In the genomic region with DNA sequence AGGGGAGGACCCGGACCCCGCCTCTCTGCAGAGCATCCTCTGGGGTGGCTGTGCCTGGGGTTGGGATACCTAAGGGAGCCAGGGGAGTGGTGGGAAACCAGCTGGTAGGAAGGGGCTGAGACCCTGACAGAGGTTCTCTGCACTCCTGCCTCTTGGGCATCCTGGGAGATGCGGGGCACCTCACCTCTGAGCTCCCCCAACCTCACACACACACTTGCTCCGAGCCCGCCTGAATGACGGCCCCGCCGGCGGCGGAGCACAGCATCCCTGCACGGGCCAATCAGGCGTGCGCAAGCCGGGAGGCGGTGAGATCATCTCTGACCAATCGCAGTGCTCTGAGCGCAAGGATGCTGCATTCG, we compare ENCODE assay signal across 9 mouse cellular contexts. TPM values are rescaled to one million over a fixed set of nuclear protein-coding genes. Genes with fewer than 3 reads are reported as not detected.
DNase-seq lines count a peak whose midpoint lies in the region; ATAC-seq and TF ChIP-seq lines count a peak whose summit lies in the region.
"Had no signal": no experiment of that assay in that cellular context is flagged by ENCODE, and none has a peak within 500 bp of the region (broad histone marks: within the 10 kb centered on the region; RNA-seq: fewer than 3 reads in every experiment).

No protein-coding gene starts in this region.

- DNase-seq in heart, embryonic 10.5 days (ENCODE audit: low spot score) = no peak
- DNase-seq in heart, postnatal 25 days (ENCODE audit: low spot score) = no peak
- DNase-seq in cerebellum, postnatal 25 days = peak; percentile 94 to 96
- DNase-seq in heart, postnatal 0 days (ENCODE audit: low spot score) = no peak
- peak; percentile 88 to 89 for DNase-seq in left cerebral cortex, postnatal 14 days (ENCODE audit: low spot score in 2 of 2)
- DNase-seq in adrenal gland, adult 2 months = no peak
- no peak for DNase-seq in kidney, adult 18-20 months

- peaks cover 34% of the 10 kb centered on the region for H3K36me3 ChIP-seq in heart, embryonic 10.5 days
- H3K36me3 ChIP-seq in heart, postnatal 0 days (replicated peaks; ENCODE audit: control insufficient read depth, insufficient read depth, low read length) = peaks cover 19% of the 10 kb centered on the region

- 8% methylated on average over 18 of the region's 18 CpGs for WGBS in heart, embryonic 10.5 days
- 34% methylated on average over 18 of the region's 18 CpGs for WGBS in heart, postnatal 0 days
- WGBS in olfactory bulb, adult 2 months = 13% methylated on average over 18 of the region's 18 CpGs

- peaks cover 27% of the 10 kb centered on the region for H3K4me1 ChIP-seq in heart, embryonic 10.5 days
- peaks cover 8% of the 10 kb centered on the region; the same call in 1 of the 2 replicates for H3K4me1 ChIP-seq in heart, postnatal 0 days (ENCODE audit: control insufficient read depth, insufficient read depth)
- H3K4me1 ChIP-seq in olfactory bulb, adult 2 months (ENCODE audit: control insufficient read depth, insufficient read depth, low read length) = peaks cover 14% of the 10 kb centered on the region

- peak; percentile 24; the same call in 1 of the 2 replicates for ATAC-seq in heart, postnatal 0 days (ENCODE audit: insufficient read depth, low read depth)

- peak overlapping the region; percentile 82; the same call in 1 of the 2 replicates for H3K27ac ChIP-seq in heart, embryonic 10.5 days
- no peak overlapping the region for H3K27ac ChIP-seq in heart, postnatal 0 days (ENCODE audit: low read depth)
- no peak overlapping the region for H3K27ac ChIP-seq in olfactory bulb, adult 2 months (ENCODE audit: insufficient read depth, low read depth, low read length)

- TF ChIP-seq POLR2A in olfactory bulb, adult 2 months (IDR thresholded peaks at IDR 0.05; ENCODE audit: insufficient read depth, low read depth, low read length) = peak; percentile 63; the same call in 1 of the 2 replicates

- no peaks in the 10 kb centered on the region for H3K9me3 ChIP-seq in heart, embryonic 10.5 days
- no peaks in the 10 kb centered on the region for H3K9me3 ChIP-seq in heart, postnatal 0 days (replicated peaks; ENCODE audit: control insufficient read depth, low read length)

- H3K4me2 ChIP-seq in heart, postnatal 0 days (ENCODE audit: low read depth, low read length) = peak overlapping the region; percentile 66; the same call in 1 of the 2 replicates

- intact Hi-C loops in heart, postnatal 25 days (cut with DNase I) = no loop called here
- intact Hi-C loops in left cerebral cortex, postnatal 14 days (cut with DNase I) = no loop called here

- no peak for TF ChIP-seq CTCF in heart, postnatal 0 days (IDR thresholded peaks at IDR 0.05; ENCODE audit: low read depth)
- TF ChIP-seq CTCF in olfactory bulb, adult 2 months (IDR thresholded peaks at IDR 0.05; ENCODE audit: insufficient read depth, low read depth, low read length) = no peak

- H3K4me3 ChIP-seq in heart, embryonic 10.5 days = peak overlapping the region; percentile 64
- H3K4me3 ChIP-seq in heart, postnatal 0 days (ENCODE audit: low read depth, low read length) = no peak overlapping the region
- H3K4me3 ChIP-seq in olfactory bulb, adult 2 months (ENCODE audit: insufficient read depth, low read depth, low read length) = peak overlapping the region; percentile 68

- TF ChIP-seq EP300 in heart, postnatal 0 days (IDR thresholded peaks at IDR 0.05; ENCODE audit: low read depth) = no peak

- H3K9ac ChIP-seq in heart, postnatal 0 days (replicated peaks; ENCODE audit: low read depth, low read length) = no peak overlapping the region

- peaks cover 70% of the 10 kb centered on the region for H3K27me3 ChIP-seq in heart, embryonic 10.5 days (ENCODE audit: insufficient read depth, poor library complexity, severe bottlenecking)
- H3K27me3 ChIP-seq in heart, postnatal 0 days (ENCODE audit: control insufficient read depth, insufficient read depth, low read length) = peaks cover 20% of the 10 kb centered on the region

RNA-seq across cellular contexts. Expression of a gene that starts 1.3 kb away (rescaled TPM):
- 0.28 TPM in 1 of 2 replicates, not detected in the other for polyA plus RNA-seq in heart, embryonic 10.5 days (2016; fragmentation: Nextera tagmentation; extraction: Ambion mirVana)
- not detected for total RNA-seq in heart, postnatal 25 days (2021)
- not detected in 2 replicates for total RNA-seq in heart, postnatal 0 days (2014; rRNA removed; ENCODE audit: low replicate concordance)
- 0.15 TPM in 1 of 2 replicates, not detected in the other for polyA plus RNA-seq in heart, postnatal 0 days (2015; fragmentation: Nextera tagmentation; extraction: Ambion mirVana)
- total RNA-seq in left cerebral cortex, postnatal 14 days (2021) = 1 to 10 TPM; 2.2 to 3.8 TPM
- polyA plus RNA-seq in olfactory bulb, adult 2 months (2012; ENCODE audit: insufficient read depth, insufficient read length, low replicate concordance, missing spikeins) = not detected in 2 replicates
- not detected for total RNA-seq in adrenal gland, adult 2 months (2021)
- not detected in 2 replicates for polyA plus RNA-seq in adrenal gland, adult 2 months (2012; rRNA removed)
- polyA plus RNA-seq: C2C12 had no signal

RNA-seq across cellular contexts. Expression of a gene that starts 14.9 kb away (rescaled TPM):
- 46.2 and 57.2 TPM in 2 replicates for polyA plus RNA-seq in heart, embryonic 10.5 days (2016; fragmentation: Nextera tagmentation; extraction: Ambion mirVana)
- 1 to 10 TPM; 8.1 to 8.3 TPM for total RNA-seq in heart, postnatal 25 days (2021)
- total RNA-seq in heart, postnatal 0 days (2014; rRNA removed; ENCODE audit: low replicate concordance) = 34.6 and 65.3 TPM in 2 replicates
- polyA plus RNA-seq in heart, postnatal 0 days (2015; fragmentation: Nextera tagmentation; extraction: Ambion mirVana) = 27.5 and 28.5 TPM in 2 replicates
- 10 to 100 TPM; 27.6 to 30.4 TPM for total RNA-seq in left cerebral cortex, postnatal 14 days (2021)
- polyA plus RNA-seq in olfactory bulb, adult 2 months (2012; ENCODE audit: insufficient read depth, insufficient read length, low replicate concordance, missing spikeins) = not detected in 2 replicates
- total RNA-seq in adrenal gland, adult 2 months (2021) = 10 to 100 TPM; 18.7 to 26.5 TPM
- polyA plus RNA-seq in adrenal gland, adult 2 months (2012; rRNA removed) = 70.6 and 74.0 TPM in 2 replicates

RNA-seq across cellular contexts. Expression of a gene that starts 21.3 kb away (rescaled TPM):
- 34.8 and 35.4 TPM in 2 replicates for polyA plus RNA-seq in heart, embryonic 10.5 days (2016; fragmentation: Nextera tagmentation; extraction: Ambion mirVana)
- 10 to 100 TPM; 20.7 to 25.4 TPM for total RNA-seq in heart, postnatal 25 days (2021)
- 17.0 and 26.2 TPM in 2 replicates for total RNA-seq in heart, postnatal 0 days (2014; rRNA removed; ENCODE audit: low replicate concordance)
- 22.9 and 24.2 TPM in 2 replicates for polyA plus RNA-seq in heart, postnatal 0 days (2015; fragmentation: Nextera tagmentation; extraction: Ambion mirVana)
- total RNA-seq in left cerebral cortex, postnatal 14 days (2021) = 10 to 100 TPM; 31.1 to 35.6 TPM
- polyA plus RNA-seq in olfactory bulb, adult 2 months (2012; ENCODE audit: insufficient read depth, insufficient read length, low replicate concordance, missing spikeins) = not detected in 2 replicates
- 10 to 100 TPM; 11.3 to 19.1 TPM for total RNA-seq in adrenal gland, adult 2 months (2021)
- 47.0 and 50.8 TPM in 2 replicates for polyA plus RNA-seq in adrenal gland, adult 2 months (2012; rRNA removed)

RNA-seq across cellular contexts. Expression of a gene that starts 29.3 kb away (rescaled TPM):
- 89.1 and 115 TPM in 2 replicates for polyA plus RNA-seq in heart, embryonic 10.5 days (2016; fragmentation: Nextera tagmentation; extraction: Ambion mirVana)
- 10 to 100 TPM; 23.4 to 26.4 TPM for total RNA-seq in heart, postnatal 25 days (2021)
- 42.4 and 58.4 TPM in 2 replicates for total RNA-seq in heart, postnatal 0 days (2014; rRNA removed; ENCODE audit: low replicate concordance)
- polyA plus RNA-seq in heart, postnatal 0 days (2015; fragmentation: Nextera tagmentation; extraction: Ambion mirVana) = 33.1 and 35.5 TPM in 2 replicates
- total RNA-seq in left cerebral cortex, postnatal 14 days (2021) = 100 to 1,000 TPM; 100 to 106 TPM
- polyA plus RNA-seq in olfactory bulb, adult 2 months (2012; ENCODE audit: insufficient read depth, insufficient read length, low replicate concordance, missing spikeins) = 509 TPM in 1 of 2 replicates, not detected in the other
- 10 to 100 TPM; 69.7 to 74.7 TPM for total RNA-seq in adrenal gland, adult 2 months (2021)
- 131 and 132 TPM in 2 replicates for polyA plus RNA-seq in adrenal gland, adult 2 months (2012; rRNA removed)

RNA-seq across cellular contexts. Expression of a gene that starts 33.3 kb away (rescaled TPM):
- 0.29 and 0.52 TPM in 2 replicates for polyA plus RNA-seq in heart, embryonic 10.5 days (2016; fragmentation: Nextera tagmentation; extraction: Ambion mirVana)
- under 1 TPM; 0.10 to 0.17 TPM for total RNA-seq in heart, postnatal 25 days (2021)
- total RNA-seq in heart, postnatal 0 days (2014; rRNA removed; ENCODE audit: low replicate concordance) = 1.9 TPM in 1 of 2 replicates, not detected in the other
- 0.08 and 0.21 TPM in 2 replicates for polyA plus RNA-seq in heart, postnatal 0 days (2015; fragmentation: Nextera tagmentation; extraction: Ambion mirVana)
- total RNA-seq in left cerebral cortex, postnatal 14 days (2021) = under 1 TPM; 0.23 to 0.35 TPM
- not detected in 2 replicates for polyA plus RNA-seq in olfactory bulb, adult 2 months (2012; ENCODE audit: insufficient read depth, insufficient read length, low replicate concordance, missing spikeins)
- under 1 TPM; 0.24 to 0.35 TPM for total RNA-seq in adrenal gland, adult 2 months (2021)
- polyA plus RNA-seq in adrenal gland, adult 2 months (2012; rRNA removed) = 0.31 and 0.37 TPM in 2 replicates

Comparison
In these comparisons a context has a peak if more than half of its experiments do, and no peak if none do; other contexts are left out.
1. DNase-seq: peak in cerebellum, postnatal 25 days (2 of 2) and left cerebral cortex, postnatal 14 days (2 of 2); none in heart, embryonic 10.5 days (single experiment), heart, postnatal 25 days (single experiment), heart, postnatal 0 days (single experiment), adrenal gland, adult 2 months (single experiment) and kidney, adult 18-20 months (single experiment).